Mouse (Mus musculus): ENCODE measurements around the gene Car5a. TPM values are rescaled to one million over a fixed set of nuclear protein-coding genes. Genes with fewer than 3 reads are reported as not detected.

Car5a gene
- polyA plus RNA-seq, 1 experiment, result not detected

DNA sequence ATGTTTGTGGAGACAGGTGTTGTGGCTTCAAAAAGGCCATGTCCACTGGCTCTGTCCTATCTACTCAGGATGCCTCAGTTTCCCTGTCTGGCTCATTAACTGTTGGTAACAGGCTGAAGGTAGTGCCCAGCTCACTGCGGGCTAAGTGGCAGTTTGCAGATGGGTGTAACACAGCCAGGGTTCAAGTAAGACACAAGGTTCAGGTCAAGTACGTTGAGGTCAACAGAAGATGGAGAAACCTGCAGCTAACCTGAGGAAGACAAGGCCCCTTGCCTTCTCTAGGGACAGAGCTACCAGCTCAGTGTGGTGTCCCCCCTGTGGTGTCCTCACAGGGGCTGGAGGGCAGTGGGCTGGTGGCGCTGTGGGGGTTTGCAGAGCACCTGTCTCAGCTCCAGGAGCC lies 65.0 kb downstream of the Car5a start:
- Histone ChIP-seq H3K4me3 (ENCODE audit: insufficient read depth, poor library complexity, severe bottlenecking) (no peak overlapping the region), H3ac (ENCODE audit: control insufficient read depth, insufficient read length, low read depth) (no peak overlapping the region), H3K36me3 (ENCODE audit: control insufficient read depth, insufficient read depth) (peaks cover 17% of the 10 kb centered on the region), H3K79me3 (ENCODE audit: low read depth) (no peaks in the 10 kb centered on the region), H3K27me3 (ENCODE audit: control insufficient read depth, insufficient read depth, insufficient read length) (no peaks in the 10 kb centered on the region), H3K79me2 (ENCODE audit: control insufficient read depth, insufficient read depth) (no peaks in the 10 kb centered on the region)
- no peak for TF ChIP-seq FOSL1 (IDR thresholded peaks at IDR 0.05; ENCODE audit: insufficient read depth, low read length, poor library complexity, severe bottlenecking)
- no peak for TF ChIP-seq MYOG (IDR thresholded peaks at IDR 0.05; ENCODE audit: control insufficient read depth, extremely low read depth, insufficient read length)
- no peak for TF ChIP-seq CEBPB (IDR thresholded peaks at IDR 0.05; ENCODE audit: low read depth)
- no peak for TF ChIP-seq CTCF (IDR thresholded peaks at IDR 0.05; ENCODE audit: control insufficient read depth, insufficient read depth, insufficient read length)
- TF ChIP-seq MAX (IDR thresholded peaks at IDR 0.05), result no peak
- TF ChIP-seq MYOD1 (IDR thresholded peaks at IDR 0.05; ENCODE audit: control insufficient read depth, insufficient read length, low read depth), result no peak

DNA sequence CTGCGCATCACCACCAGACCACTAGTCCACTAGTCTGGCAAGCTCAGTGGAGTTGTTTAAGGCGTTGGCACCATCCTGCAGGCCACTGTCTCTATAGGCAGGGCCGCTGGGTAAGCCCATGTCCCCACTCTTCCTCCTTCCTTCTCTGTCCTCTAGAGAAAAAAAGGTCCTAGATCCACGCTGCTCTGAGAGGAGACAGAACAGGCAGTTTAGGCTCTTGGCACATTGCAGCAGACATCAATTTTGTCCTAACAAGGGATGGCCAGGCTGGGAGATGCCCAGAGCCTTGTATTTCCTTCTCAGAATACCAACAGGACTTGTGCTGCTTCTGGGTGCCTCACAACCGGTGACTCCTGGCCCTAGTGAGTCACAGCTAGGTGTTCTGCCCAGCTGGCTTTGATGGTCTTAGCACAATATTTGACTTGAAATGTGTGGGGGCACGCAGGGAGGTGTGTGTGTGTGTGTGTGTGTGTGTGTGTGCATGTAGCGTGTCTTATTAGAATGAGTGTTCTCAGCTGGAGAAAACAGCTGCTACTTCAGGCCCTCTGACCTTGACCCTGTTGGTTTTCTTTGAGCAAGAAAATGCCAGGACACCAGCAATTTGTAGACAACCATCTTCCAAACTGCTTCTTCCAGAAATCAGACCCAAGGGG lies 66.8 kb downstream of the Car5a start:
- Histone ChIP-seq H3K36me3 (ENCODE audit: control insufficient read depth, insufficient read depth) (peaks cover 3% of the 10 kb centered on the region), H3K27me3 (ENCODE audit: control insufficient read depth, insufficient read depth, insufficient read length) (no peaks in the 10 kb centered on the region), H3K4me3 (ENCODE audit: insufficient read depth, poor library complexity, severe bottlenecking) (no peak overlapping the region), H3K79me3 (ENCODE audit: low read depth) (no peaks in the 10 kb centered on the region), H3ac (ENCODE audit: control insufficient read depth, insufficient read length, low read depth) (no peak overlapping the region), H3K79me2 (ENCODE audit: control insufficient read depth, insufficient read depth) (no peaks in the 10 kb centered on the region)
- TF ChIP-seq MAX (IDR thresholded peaks at IDR 0.05) (no peak), USF1 (IDR thresholded peaks at IDR 0.05; ENCODE audit: low read depth) (no peak), CEBPB (IDR thresholded peaks at IDR 0.05; ENCODE audit: low read depth) (no peak), MYOD1 (IDR thresholded peaks at IDR 0.05; ENCODE audit: control insufficient read depth, insufficient read length, low read depth) (no peak), MYOG (IDR thresholded peaks at IDR 0.05; ENCODE audit: control insufficient read depth, extremely low read depth, insufficient read length) (no peak), FOSL1 (IDR thresholded peaks at IDR 0.05; ENCODE audit: insufficient read depth, low read length, poor library complexity, severe bottlenecking) (no peak), CTCF (IDR thresholded peaks at IDR 0.05; ENCODE audit: control insufficient read depth, insufficient read depth, insufficient read length) (no peak)

DNA sequence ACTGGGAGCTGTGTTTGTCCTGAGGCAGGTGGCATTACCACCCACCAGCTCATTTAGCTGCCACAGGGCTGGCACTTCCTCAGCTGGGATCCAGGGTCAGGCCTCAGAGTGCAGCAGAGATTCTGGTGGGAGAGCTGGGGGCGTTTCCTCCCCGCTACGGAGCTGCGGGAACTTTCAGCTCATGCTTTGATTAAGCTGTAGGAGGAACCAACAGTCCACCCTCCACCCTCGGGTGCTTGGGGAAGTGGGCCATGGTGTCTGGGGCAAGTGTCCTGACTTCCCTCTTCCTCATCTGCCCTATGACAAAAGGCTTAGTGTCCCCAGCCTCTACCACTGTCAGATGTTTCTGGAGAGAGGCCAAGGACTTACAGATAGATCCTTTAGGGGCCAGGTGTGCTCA lies 67.5 kb downstream of the Car5a start:
- H3K79me3 ChIP-seq (ENCODE audit: low read depth), result no peaks in the 10 kb centered on the region
- TF ChIP-seq MYOG (IDR thresholded peaks at IDR 0.05; ENCODE audit: control insufficient read depth, extremely low read depth, insufficient read length) (no peak), USF1 (IDR thresholded peaks at IDR 0.05; ENCODE audit: low read depth) (no peak), CTCF (IDR thresholded peaks at IDR 0.05; ENCODE audit: control insufficient read depth, insufficient read depth, insufficient read length) (no peak), MYOD1 (IDR thresholded peaks at IDR 0.05; ENCODE audit: control insufficient read depth, insufficient read length, low read depth) (no peak), CEBPB (IDR thresholded peaks at IDR 0.05; ENCODE audit: low read depth) (no peak), FOSL1 (IDR thresholded peaks at IDR 0.05; ENCODE audit: insufficient read depth, low read length, poor library complexity, severe bottlenecking) (no peak), MAX (IDR thresholded peaks at IDR 0.05) (no peak)

DNA sequence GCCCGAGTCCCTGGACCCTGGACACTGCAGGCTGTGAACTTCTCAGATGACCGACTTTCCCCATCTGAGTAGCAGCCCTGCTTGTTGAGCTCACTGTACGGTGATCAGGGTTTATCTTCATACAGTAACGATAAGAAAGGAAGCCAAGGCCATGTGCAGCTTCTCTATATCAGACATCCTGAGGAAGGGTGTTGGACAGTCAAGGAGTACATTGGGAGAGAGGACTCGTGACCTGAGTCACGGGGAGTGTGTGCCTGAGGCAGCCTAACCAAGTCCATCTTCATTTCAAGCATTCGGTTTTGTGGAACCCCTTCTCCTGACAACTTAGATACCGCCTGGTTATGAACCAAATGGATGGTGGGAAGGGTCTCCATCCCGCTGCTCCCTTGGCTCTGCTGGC lies 69.2 kb downstream of the Car5a start:
- H3K36me3 ChIP-seq (ENCODE audit: control insufficient read depth, insufficient read depth), result no peaks in the 10 kb centered on the region
- no peak for TF ChIP-seq CTCF (IDR thresholded peaks at IDR 0.05; ENCODE audit: control insufficient read depth, insufficient read depth, insufficient read length)
- TF ChIP-seq CEBPB (IDR thresholded peaks at IDR 0.05; ENCODE audit: low read depth), result no peak
- no peak for TF ChIP-seq MYOD1 (IDR thresholded peaks at IDR 0.05; ENCODE audit: control insufficient read depth, insufficient read length, low read depth)
- no peak for TF ChIP-seq MYOG (IDR thresholded peaks at IDR 0.05; ENCODE audit: control insufficient read depth, extremely low read depth, insufficient read length)
- TF ChIP-seq MAX (IDR thresholded peaks at IDR 0.05), result no peak
- no peak for TF ChIP-seq FOSL1 (IDR thresholded peaks at IDR 0.05; ENCODE audit: insufficient read depth, low read length, poor library complexity, severe bottlenecking)
- no peak for TF ChIP-seq USF1 (IDR thresholded peaks at IDR 0.05; ENCODE audit: low read depth)
- H3K79me3 ChIP-seq (ENCODE audit: low read depth), result no peaks in the 10 kb centered on the region
- no peaks in the 10 kb centered on the region for H3K79me2 ChIP-seq (ENCODE audit: control insufficient read depth, insufficient read depth)
- no peak overlapping the region for H3ac ChIP-seq (ENCODE audit: control insufficient read depth, insufficient read length, low read depth)
- H3K4me3 ChIP-seq (ENCODE audit: insufficient read depth, poor library complexity, severe bottlenecking), result no peak overlapping the region
- no peaks in the 10 kb centered on the region for H3K27me3 ChIP-seq (ENCODE audit: control insufficient read depth, insufficient read depth, insufficient read length)

More for the DNA sequence above, 67.5 kb downstream of the Car5a start:
- no peaks in the 10 kb centered on the region for H3K79me2 ChIP-seq (ENCODE audit: control insufficient read depth, insufficient read depth)
- H3ac ChIP-seq (ENCODE audit: control insufficient read depth, insufficient read length, low read depth), result no peak overlapping the region
- H3K27me3 ChIP-seq (ENCODE audit: control insufficient read depth, insufficient read depth, insufficient read length), result no peaks in the 10 kb centered on the region
- no peak overlapping the region for H3K4me3 ChIP-seq (ENCODE audit: insufficient read depth, poor library complexity, severe bottlenecking)
- no peaks in the 10 kb centered on the region for H3K36me3 ChIP-seq (ENCODE audit: control insufficient read depth, insufficient read depth)

DNA sequence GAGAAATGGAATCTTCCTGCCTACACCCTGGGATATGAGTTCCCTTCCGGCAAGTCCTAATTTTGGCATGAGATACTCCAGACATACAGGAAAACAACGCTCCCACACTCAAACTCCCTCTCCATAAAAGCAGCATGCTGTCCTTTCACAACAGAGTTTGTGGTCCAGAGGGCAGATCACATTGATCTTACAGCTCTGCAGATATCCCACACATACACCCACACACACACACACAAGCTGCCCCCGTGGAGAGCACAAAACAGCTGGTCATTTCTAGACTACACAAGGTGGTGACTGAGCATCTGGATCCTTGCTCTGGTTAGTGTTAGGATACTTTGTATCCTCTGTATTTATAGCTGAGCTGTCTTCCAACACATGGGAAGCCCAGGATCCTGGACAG lies 69.7 kb downstream of the Car5a start:
- H3K27me3 ChIP-seq (ENCODE audit: control insufficient read depth, insufficient read depth, insufficient read length), result no peaks in the 10 kb centered on the region

DNA sequence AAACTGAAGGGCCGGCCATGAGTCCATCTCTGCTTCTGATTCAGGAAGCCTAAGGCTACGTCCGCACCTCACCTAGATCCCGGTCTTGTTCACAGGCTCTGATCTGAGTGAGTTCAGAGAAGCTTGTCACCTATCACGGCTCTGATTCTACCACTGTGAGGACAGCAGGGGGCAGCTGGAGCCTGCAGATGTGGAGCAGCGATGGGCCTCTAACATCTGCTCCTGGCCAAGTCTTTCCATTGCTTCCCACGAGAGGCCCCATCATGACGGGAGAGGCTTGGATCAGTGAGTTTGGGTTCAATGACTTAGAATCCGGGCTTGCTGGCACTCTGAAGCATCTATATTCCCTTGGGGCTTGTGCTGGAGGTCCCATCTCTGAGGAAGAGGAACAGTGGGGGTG lies 70.7 kb downstream of the Car5a start:
- no peaks in the 10 kb centered on the region for H3K36me3 ChIP-seq (ENCODE audit: control insufficient read depth, insufficient read depth)
- TF ChIP-seq MYOG (IDR thresholded peaks at IDR 0.05; ENCODE audit: control insufficient read depth, extremely low read depth, insufficient read length) (no peak), MYOD1 (IDR thresholded peaks at IDR 0.05; ENCODE audit: control insufficient read depth, insufficient read length, low read depth) (no peak), MAX (IDR thresholded peaks at IDR 0.05) (no peak), CTCF (IDR thresholded peaks at IDR 0.05; ENCODE audit: control insufficient read depth, insufficient read depth, insufficient read length) (no peak), FOSL1 (IDR thresholded peaks at IDR 0.05; ENCODE audit: insufficient read depth, low read length, poor library complexity, severe bottlenecking) (no peak), USF1 (IDR thresholded peaks at IDR 0.05; ENCODE audit: low read depth) (no peak), CEBPB (IDR thresholded peaks at IDR 0.05; ENCODE audit: low read depth) (no peak)
- no peaks in the 10 kb centered on the region for H3K79me3 ChIP-seq (ENCODE audit: low read depth)
- H3K4me3 ChIP-seq (ENCODE audit: insufficient read depth, poor library complexity, severe bottlenecking), result no peak overlapping the region
- no peaks in the 10 kb centered on the region for H3K79me2 ChIP-seq (ENCODE audit: control insufficient read depth, insufficient read depth)
- no peak overlapping the region for H3ac ChIP-seq (ENCODE audit: control insufficient read depth, insufficient read length, low read depth)
- no peaks in the 10 kb centered on the region for H3K27me3 ChIP-seq (ENCODE audit: control insufficient read depth, insufficient read depth, insufficient read length)

More for the DNA sequence above, 69.7 kb downstream of the Car5a start:
- no peak overlapping the region for H3ac ChIP-seq (ENCODE audit: control insufficient read depth, insufficient read length, low read depth)
- no peak overlapping the region for H3K4me3 ChIP-seq (ENCODE audit: insufficient read depth, poor library complexity, severe bottlenecking)
- no peaks in the 10 kb centered on the region for H3K79me2 ChIP-seq (ENCODE audit: control insufficient read depth, insufficient read depth)
- no peak for TF ChIP-seq USF1 (IDR thresholded peaks at IDR 0.05; ENCODE audit: low read depth)
- TF ChIP-seq MYOD1 (IDR thresholded peaks at IDR 0.05; ENCODE audit: control insufficient read depth, insufficient read length, low read depth), result no peak
- no peaks in the 10 kb centered on the region for H3K79me3 ChIP-seq (ENCODE audit: low read depth)
- H3K36me3 ChIP-seq (ENCODE audit: control insufficient read depth, insufficient read depth), result no peaks in the 10 kb centered on the region
